Mouse (Mus musculus) 3134 (cell line): ENCODE data around the gene Gng2.

ENCODE experiments used
- DNase-seq: peaks from one replicate; pipeline ENCODE4 v3.0.0-alpha.2; 2011; ENCODE audit warnings: low spot score; ENCODE audit not compliant: insufficient read length; ENCODE audit errors: extremely low read depth

Gng2 gene

GRCm38 (mm10) chr14:19977271-19978024, at the start of gene Gng2:
Gene Gng2, minus strand, starts transcription at chr14:19977627.
- DNase-seq: no peak

- DNase-seq: peak; percentile 19
Observed at GRCm38 (mm10) chr14:20024888-20025719, 47.7 kb upstream of the Gng2 start.

- no peak for DNase-seq
Observed at GRCm38 (mm10) chr14:20023939-20024338, 46.5 kb upstream of the Gng2 start.

- no peak for DNase-seq
Observed at GRCm38 (mm10) chr14:20019486-20019885, 42.1 kb upstream of the Gng2 start.

- no peak for DNase-seq
Observed at GRCm38 (mm10) chr14:20012506-20013275, 35.3 kb upstream of the Gng2 start.

- no peak for DNase-seq
Observed at GRCm38 (mm10) chr14:20007446-20007845, 30.0 kb upstream of the Gng2 start.

GRCm38 (mm10) chr14:20004777-20005289, 27.4 kb upstream of the Gng2 start:
- DNase-seq: no peak

- DNase-seq: no peak
Observed at GRCm38 (mm10) chr14:19996853-19997252, 19.4 kb upstream of the Gng2 start.

- DNase-seq: no peak
Observed at GRCm38 (mm10) chr14:19995943-19996342, 18.5 kb upstream of the Gng2 start.

- no peak for DNase-seq
Observed at GRCm38 (mm10) chr14:19994068-19994467, 16.6 kb upstream of the Gng2 start.

GRCm38 (mm10) chr14:19993570-19993883, 16.1 kb upstream of the Gng2 start:
- DNase-seq: no peak

- no peak for DNase-seq
Observed at GRCm38 (mm10) chr14:19992873-19993569, 15.6 kb upstream of the Gng2 start.

GRCm38 (mm10) chr14:19991861-19992260, 14.4 kb upstream of the Gng2 start:
- no peak for DNase-seq

GRCm38 (mm10) chr14:19990436-19990993, 13.1 kb upstream of the Gng2 start:
- DNase-seq: no peak

GRCm38 (mm10) chr14:19988410-19988809, 11.0 kb upstream of the Gng2 start:
- no peak for DNase-seq

- no peak for DNase-seq
Observed at GRCm38 (mm10) chr14:19987358-19987834, 10.0 kb upstream of the Gng2 start.

- peak; percentile 60 for DNase-seq
Observed at GRCm38 (mm10) chr14:19986614-19987357, 9.4 kb upstream of the Gng2 start.

GRCm38 (mm10) chr14:19985912-19986613, 8.6 kb upstream of the Gng2 start:
- no peak for DNase-seq
